Mouse (Mus musculus) testis, adult 2 months (tissue): ENCODE results near the gene Afap1.

Experiments
- CTCF ChIP-seq: fragments of 200-500 bp; IDR thresholded peaks from 2 replicates; pipeline ENCODE4 v1.5.1; 2012; ENCODE audit warnings: low read depth, mild to moderate bottlenecking, inconsistent platforms, low read length, moderate library complexity; ENCODE audit not compliant: control insufficient read depth, insufficient read depth, insufficient replicate concordance
- POLR2A ChIP-seq: fragments of 200-500 bp; IDR thresholded peaks from 2 replicates; pipeline ENCODE4 v1.6.1; 2012; ENCODE audit warnings: low read depth, mild to moderate bottlenecking, inconsistent platforms, low read length, moderate library complexity; ENCODE audit not compliant: control insufficient read depth

GRCm38 (mm10) chr5:36033531-36034426 lies 140.7 kb downstream of the Afap1 start:
- peak; percentile 62; the same call in 1 of the 2 replicates for TF ChIP-seq CTCF
- no peak for TF ChIP-seq POLR2A
